Mouse (Mus musculus) kidney, adult 8-10 months (tissue): Measurements from ENCODE around the gene Pced1b.
"Not testable (repeated sequence)": the region's sequence is repeated elsewhere in the genome, so short reads cannot be mapped to it uniquely, and the experiment has no call there.

Source experiments
- DNase-seq, 2 experiments: peaks; one replicate each; pipeline ENCODE4 v3.0.0; 2022

The Pced1b gene

DNA sequence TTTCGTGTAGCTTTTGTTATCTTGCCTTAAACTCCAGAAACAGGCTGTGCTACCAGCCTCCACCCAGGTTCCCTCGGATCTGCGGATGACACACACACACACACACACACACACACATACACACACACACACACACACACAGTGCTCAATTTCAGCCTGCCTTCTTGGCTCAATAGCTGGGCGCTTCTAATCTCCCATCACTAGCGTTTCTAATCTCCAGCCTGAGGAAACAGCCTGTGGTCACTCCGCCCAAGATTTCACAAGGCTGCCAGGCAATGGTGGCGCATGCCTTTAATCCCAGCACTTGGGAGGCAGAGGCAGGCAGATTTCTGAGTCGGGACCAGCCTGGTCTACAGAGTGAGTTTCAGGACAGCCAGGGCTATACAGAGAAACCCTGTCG, 98.2 kb downstream of the Pced1b start:
- no peak for DNase-seq

DNA sequence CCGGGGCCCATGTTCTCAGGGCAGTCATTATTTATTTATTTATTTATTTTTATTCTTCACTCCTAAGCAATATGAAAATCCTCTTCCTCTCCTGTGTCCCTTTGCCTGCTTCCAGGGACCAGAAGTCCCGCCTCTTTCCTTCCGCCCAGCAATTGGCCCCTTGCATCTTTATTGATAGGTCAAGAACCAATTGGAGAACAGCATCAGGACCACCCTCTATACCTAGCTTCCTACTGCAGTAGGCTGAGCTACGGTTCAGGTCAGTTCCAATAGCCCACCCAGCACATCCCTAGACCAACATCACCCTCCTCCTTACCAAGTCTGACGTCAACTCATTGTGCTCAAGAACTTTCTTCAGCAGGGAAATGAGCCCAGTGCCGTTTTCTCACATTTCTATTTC, 99.0 kb downstream of the Pced1b start:
- no peak for DNase-seq

DNA sequence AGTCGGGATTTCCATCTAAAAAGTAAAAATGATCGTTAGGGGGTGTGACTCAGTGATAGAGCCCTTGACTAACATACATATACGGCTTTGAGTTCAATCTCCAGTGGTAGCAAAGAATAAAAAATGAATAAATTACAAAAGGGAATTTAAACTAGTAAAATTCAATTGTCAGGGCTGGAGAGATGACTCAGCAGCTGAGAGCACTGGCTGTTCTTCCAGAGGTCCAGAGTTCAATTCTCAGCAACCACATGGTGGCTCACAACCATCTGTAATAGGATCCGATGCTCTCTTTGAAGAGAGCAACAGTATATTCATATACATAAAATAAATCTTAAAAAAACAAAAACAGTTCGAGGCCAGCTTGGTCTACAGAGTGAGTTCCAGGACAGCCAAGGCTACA, 99.5 kb downstream of the Pced1b start:
- DNase-seq: no peak

DNA sequence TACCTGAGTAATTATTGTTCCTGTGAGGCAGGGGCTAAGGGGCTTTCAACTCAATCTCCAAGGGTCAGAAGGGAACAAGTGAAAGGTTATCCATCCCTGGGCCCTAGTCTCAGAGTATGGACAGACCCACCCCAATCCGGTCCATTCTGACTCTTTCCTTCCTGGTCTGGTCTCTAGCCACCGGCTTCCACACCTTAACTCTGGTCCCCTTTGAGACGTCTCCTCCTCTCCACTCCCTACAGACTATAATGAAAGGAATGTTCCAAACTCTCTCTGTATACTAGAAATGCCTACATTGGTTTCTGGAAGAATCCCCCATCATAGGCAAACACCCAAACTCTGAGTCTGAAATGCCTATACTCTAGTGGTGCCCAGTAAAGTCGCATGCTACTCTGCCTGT, 100.0 kb downstream of the Pced1b start:
- no peak for DNase-seq

DNA sequence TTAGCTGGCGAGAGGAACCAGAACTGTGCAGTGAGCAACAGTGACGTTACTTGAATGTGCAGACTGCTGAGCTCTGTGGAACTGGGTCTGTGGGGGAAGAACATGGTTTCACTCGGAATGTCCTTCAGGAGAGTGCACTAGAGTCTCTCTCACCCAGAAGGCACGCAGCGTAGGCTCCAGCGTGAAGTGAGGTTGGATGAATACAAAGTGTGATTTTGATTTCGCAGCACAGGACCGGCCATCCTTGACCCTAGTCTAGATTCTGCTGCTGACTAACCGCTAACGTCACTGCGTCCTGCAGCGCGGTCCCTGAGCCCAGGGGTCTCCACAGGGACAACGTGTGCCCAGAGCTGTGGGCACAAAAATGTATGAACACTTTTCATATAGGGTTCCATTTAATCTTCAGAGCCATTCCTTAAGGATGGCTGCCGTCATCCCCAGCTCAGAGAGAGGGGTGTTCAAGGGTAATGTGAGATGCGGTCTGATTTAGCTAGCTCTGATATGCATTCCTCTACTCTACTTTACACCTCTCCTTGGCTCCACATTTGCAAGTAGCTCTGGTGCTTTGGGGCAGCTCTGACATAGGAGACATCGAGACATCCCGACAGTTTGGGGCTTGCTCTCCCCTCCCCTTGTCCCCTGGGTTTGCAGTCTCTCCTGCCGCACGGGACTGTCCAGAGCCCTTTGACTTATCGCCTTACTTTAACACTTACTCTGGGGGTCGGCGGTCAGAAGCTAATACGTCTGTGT, 101.8 kb downstream of the Pced1b start:
- no peak for DNase-seq

DNA sequence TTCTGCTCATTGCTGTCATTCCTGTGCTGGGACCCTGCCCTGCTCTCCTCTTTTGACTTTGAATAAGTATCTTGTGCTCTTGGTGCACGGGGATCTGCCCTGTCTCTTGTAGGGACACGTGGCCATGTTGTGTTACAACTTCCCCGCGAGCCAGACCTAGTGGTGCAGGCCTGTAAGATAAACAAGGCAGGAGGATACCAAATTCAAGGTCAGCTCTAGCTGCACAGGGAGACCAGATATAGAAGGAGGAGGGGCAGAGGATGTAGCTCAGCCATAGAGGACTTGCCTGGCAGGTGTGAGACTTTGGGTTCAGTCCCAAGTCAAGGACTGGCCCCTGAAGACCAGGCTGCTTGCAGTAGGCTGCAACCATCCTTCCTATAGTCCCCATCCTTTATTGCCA, 103.6 kb downstream of the Pced1b start:
- no peak for DNase-seq

DNA sequence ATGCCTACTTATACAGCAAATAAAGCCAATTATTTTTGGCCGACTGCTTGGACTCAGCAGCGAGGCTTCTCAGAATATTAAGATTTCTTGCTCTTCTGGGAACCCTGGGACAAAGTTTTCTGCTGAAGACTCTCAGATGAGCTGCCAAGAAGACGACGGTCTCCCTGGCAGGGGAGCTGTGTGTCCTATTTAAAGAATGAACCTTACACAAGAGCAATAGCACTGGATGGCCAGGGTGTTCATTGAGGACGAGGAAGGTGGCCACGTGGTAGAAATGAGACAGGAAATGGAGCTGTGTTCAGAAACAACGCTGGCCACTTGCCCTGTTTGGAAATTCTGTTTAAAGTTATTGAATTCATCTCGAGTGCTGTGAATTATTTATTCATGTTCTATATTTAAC, 104.1 kb downstream of the Pced1b start:
- DNase-seq: peak; percentile 75 to 82

DNA sequence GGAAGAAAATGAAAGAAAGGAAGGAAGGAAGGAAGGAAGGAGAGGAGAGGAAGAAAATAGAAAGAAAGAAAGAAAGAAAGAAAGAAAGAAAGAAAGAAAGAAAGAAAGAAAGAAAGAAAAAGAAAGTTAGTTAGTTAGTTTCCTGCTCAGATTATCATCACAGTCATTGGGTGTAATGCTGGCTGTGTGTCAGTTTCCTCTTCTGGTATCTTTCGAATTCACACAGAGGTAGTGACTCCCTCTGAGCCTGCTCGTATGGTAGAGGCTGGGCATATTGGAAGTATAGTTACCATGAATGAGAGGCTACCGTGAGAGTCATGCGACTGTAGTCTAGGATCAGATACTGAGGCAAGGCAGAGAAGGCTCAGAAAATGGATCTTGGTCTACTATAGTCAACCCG, 104.8 kb downstream of the Pced1b start:
- no peak for DNase-seq

DNA sequence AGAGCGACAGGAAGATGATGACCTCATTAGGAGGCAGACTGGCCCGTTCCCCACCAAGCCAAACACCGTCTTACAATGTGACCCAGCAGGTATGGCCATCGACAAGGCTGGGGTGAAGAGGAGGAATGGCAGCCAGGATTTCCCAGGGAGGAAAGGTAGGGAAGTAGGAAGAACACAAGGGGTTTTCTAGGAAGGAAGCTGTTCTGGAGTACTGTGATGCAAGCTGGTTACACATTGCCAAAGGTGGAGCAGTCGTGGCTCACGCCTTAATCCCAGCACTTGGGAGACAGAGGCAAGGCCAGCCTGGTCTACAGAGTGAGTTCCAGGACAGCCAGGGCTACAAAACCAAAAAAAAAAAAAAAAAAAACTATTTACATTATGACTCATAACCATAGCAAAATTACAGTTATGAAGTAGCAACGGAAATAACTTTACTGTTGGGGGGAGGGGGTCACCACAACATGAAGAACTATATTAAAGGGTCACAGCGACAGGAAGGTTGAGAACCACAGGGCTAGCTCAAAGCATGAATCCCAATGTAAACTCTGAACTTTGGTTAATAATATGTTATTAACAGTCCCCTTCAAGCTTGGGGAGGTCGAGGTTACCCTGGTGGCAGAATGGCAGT, 108.9 kb downstream of the Pced1b start:
- no peak for DNase-seq

DNA sequence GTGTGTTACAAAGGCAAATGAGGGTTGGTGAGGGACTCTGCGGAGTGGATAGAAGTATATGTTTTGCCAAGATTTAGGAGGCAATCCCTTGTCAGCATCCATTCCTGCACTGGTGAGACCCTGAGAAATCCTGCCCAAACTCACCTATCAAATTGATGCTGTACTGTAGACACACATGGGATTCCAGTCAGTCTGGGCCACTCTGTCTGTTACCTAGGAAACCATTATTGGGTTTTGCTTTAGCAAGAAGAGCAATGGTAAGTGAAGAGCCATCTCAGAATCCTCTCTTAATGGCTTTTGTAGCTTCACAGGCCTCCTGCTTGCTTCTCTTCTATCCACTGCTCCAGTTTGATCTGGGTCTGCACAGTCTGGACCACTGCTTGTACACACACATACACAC, 110.1 kb downstream of the Pced1b start:
- no peak for DNase-seq

DNA sequence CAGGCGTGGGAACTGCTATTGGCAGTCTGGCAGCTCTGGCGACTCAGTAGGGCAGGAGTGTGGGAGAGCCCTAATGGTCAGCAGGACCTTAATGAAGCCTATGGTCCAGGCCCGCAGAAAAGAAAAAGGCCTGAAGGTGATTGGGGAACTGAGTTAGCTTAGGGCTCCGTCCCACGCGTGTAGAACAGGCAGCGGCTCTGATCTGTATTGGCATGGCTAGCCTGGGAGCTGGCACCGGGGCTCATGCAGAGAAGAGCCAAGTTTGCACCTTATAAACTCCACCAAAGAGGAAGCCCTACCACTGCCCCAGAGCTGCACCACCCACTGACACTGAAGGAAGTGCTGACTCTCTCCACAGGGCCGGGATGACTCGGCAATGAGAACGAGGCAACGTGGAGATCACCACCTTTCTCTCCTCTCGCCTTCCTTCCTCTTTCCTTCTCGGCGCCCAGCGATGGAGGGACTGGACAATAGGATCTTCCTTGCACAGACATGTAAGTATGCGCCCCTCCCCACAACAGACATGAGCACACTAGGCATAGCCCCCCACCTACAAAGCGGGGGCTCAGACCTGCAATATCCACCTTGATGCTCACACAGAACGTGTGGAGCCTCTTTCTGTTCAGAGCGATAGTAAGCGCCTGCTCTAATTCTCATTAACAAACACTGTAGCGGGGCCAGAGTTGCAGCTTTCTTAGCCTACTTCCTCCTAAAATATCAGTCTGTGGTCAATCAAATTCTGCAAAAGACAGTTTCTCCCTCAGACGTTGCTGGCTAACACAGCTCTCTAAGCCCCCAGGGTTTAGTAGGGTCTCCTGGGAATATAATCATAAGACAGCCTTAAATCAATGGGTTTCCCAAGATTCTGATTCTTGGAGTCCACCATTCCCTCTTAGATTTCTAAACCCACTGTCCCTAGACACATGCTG, 114.2 kb downstream of the Pced1b start:
- no peak for DNase-seq

DNA sequence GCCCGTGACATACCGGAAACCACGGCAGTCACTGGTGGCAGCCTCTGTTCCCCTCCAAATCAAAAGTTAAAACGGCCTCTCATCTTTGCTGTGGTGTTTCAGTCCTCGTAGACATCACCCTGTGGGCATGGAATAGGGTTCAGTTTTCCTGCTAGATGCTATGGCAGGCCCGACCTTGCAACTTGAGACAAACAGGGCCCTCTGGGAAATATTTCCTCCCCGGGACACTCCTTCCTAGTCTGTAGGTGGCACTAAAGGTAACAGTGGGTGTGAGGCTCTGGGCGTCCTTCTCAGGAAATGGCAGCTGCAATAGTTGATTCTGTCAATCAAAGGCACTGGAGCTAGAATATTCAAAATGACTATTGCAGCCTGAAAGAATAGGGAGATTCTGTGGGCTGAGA, 114.9 kb downstream of the Pced1b start:
- no peak for DNase-seq

DNA sequence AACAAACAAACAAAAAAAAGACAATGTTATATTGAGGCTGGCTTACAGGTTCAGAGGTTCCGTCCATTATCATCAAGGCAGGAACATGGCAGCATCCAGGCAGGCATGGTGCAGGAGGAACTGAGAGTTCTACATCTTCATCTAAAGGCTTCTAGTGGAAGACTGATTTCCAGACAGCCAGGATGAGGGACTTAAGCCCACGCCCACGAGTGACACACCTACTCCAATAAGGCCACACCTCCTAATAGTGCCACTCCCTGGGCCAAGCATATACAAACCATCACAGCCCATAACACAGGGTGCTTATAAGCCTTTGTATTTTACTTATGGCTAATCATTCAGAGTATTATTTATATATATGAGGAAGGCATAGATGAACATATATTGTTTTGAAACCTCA, 117.4 kb downstream of the Pced1b start:
- DNase-seq: not testable (repeated sequence)

DNA sequence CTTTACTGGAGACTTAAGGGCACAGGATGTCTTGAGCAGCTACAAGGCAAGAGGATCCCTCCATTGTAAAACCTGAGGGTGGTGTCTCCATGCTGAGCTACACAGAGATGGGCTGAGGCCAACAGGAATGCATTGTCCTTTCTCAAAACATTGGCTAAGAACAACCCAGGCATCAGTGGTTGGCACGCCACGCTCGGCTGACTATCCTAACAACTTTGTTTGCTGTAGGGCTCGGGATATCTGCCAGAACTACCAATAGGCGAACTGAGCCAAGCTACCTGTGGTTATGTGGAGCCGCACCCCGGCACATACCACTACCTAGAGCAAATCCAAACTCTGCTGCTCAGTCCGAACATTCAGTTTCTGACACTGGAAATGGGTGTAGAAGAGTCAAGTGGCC, 118.1 kb downstream of the Pced1b start:
- peak; percentile 30 to 58 for DNase-seq

DNA sequence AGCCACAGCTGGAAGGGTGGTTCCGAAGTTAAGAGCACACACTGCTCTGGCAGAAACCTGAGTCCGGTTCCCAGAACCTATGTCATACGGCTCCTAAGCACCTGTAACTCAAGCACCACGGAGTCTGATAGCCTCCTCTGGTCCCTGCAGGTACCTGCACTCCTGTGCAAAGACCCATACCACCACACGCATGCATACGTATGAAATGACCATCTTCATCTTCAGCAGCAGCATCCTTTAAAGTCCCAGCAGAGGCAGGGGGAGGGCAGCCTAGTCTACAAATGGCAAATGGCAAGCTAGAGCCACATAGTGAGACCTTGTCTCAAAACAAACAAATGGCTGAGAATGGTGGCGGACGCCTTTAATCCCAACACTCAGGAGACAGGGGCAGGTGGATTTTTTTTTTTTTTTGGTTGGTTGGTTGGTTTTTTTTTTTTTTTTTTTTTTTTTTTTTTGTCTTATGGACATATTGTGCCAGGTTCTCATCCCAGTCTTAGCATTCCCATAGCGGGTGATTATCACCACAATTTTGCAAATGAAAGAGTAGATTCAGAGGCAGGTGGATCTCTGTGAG, 121.2 kb downstream of the Pced1b start:
- DNase-seq: no peak

DNA sequence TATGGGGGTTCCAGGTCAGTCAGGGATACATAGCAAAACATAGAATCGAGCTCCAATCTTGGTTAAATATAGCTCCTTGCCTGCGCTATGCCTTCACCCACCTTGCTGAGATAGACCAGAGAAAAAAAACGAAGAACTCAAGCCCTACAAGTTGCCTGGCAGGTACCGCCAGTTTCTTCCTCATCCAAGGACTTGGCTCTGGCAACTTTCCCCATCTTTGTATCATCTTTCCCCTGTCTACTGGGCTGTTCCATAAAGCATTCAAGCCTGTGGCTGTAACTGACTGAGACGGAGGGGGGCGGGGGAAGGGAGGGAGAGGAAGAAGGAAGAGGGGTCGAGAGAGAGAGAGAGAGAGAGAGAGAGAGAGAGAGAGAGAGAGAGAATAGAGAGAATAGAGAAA, 121.7 kb downstream of the Pced1b start:
- DNase-seq: no peak

DNA sequence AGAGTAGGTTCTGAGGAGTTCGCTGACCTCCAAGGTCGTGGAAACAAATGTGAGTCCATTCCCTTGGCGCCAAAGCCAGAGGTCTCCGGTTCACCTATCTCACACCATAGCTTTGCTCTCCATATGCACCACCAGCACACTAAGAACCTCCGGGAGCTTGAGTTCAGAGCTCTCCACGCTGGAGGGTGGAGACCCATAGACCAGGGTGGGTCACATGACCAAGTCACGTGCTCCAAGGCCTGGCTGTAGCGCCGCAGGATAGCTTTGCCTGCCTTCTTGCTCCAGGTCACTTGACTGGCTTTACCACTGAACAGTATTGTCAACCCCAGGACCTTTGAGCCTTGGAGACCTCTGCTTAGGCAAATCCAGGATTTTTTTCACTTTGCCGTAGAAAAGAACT, 122.2 kb downstream of the Pced1b start:
- no peak for DNase-seq

DNA sequence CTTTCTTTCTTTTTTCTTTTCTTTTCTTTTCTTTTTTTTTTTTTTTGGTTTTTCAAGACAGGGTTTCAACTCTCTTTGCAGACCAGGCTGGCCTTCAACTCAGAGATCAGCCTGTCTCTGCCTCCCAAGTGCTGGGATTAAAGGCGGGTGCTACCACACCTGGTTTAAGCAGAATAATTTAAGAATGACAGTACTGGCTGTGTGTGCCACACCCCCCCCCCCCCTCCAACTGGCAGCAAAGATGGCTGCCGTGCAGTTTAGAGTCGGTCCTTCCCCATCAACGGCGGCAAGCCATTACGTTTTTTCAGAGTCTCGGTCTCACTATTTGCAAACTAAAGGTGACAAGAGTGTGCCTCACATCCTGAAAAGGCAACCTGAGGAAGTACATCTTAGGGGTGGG, 124.0 kb downstream of the Pced1b start:
- no peak for DNase-seq

DNA sequence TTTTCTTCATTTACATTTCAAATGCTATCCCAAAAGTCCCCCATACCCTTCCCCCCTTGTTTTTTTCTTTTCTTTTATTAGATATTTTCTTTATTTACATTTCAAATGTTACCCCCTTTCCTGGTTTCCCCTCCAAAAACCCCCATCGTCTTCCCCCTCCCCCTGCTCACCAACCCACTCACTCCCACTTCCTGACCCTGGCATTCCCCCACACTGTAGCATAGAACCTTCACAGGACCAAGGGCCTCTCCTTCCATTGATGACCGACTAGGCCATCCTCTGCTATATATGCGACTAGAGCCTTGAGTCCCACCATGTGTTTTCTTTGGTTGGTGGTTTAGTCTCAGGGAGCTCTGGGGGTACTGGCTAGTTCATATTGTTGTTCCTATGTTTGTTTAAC, 125.1 kb downstream of the Pced1b start:
- not testable (repeated sequence) for DNase-seq

DNA sequence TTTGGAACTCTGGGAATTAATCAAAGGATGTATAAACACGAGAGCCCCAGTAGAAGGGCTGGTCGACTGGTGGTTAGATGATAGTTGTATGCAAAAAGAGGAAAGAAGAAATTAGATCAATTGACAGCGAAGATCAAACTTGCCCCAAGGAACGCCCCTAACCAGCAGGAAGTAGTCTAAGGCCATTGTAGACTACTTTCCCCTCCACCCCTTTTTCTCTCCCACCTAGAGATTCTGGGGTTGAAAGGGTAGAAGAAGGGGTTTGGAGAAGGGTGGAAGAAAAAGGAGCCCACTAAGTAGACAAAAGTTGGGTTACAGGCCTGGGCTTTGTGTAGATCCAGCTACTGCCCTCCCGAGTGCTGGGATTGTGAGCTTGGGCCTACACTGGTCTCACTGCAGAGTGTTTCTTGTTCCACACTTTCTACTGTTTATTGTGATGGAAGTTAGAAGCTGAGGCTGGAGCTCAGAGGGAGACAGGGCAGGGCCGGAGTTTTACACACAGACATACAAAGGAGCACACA, 125.8 kb downstream of the Pced1b start:
- DNase-seq: no peak

DNA sequence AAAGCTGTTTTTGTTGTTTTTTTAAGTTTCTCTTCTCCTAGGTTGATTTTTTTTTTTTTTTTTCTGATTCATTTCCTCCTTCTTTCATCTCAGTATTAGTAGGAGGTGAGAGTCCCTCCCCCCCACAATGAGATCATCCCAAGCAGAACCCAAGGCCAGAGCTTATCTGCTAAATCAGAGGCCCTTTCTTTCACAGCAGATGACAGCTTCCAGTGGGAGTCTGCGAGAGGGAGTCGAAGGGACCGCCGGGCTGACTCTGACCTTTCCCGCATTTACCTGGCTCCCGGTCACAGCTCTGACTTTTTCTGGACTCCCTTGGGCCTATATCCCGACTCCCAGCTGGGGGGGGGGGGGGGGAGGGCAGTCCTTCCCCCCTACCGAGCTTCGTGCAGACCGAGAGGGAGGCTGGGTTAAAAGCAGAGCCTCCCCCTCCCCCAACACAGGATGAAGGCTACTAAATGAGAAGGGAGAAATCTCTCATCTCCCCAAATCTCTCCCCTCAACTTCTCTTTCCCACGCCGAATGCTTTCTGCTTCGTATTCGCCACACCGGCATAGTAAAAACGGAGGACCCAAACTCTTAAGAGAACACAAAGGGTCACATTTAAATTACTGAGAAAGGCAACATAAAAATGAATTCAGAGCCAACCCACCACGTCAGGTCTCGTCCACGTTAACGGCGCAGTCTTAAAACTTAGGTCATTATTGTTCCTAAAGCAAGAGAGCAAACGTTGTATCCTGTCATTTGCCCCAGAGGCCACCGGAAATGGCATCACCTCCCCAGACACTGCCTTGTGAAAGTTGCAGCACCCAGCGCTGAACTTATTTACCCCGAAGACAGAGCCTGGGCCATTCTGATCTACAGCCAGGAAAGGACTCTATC, 126.5 kb downstream of the Pced1b start:
- peak in 1 of 2 experiments; percentile 11 for DNase-seq
